Mouse (Mus musculus) midbrain, embryonic 10.5 days (tissue): ENCODE data around the gene Sike1. TPM values are rescaled to one million over a fixed set of nuclear protein-coding genes. Genes with fewer than 3 reads are reported as not detected.
A peak's percentile ranks its signal among the peaks of the same experiment; 100 is the strongest.

Experiments used
- DNase-seq: peaks from one replicate; pipeline ENCODE4 v3.0.0-alpha.2; 2017; ENCODE audit warnings: low spot score
- H3K27ac ChIP-seq: fragments of 300-500 bp; sonication (generic); replicated peaks from 2 replicates; pipeline ENCODE4 v1.5.1; 2016; ENCODE audit warnings: mild to moderate bottlenecking
- H3K27me3 ChIP-seq: fragments of 300-500 bp; sonication (generic); 2 replicates; pipeline ENCODE4 v1.6.1; 2016; ENCODE audit warnings: low read depth, mild to moderate bottlenecking; ENCODE audit not compliant: poor library complexity, severe bottlenecking
- H3K36me3 ChIP-seq: fragments of 300-500 bp; sonication (generic); 2 replicates; pipeline ENCODE4 v1.6.1; 2016; ENCODE audit warnings: mild to moderate bottlenecking, moderate library complexity
- H3K4me1 ChIP-seq: fragments of 300-500 bp; sonication (generic); 2 replicates; pipeline ENCODE4 v1.6.1; 2016
- H3K4me3 ChIP-seq: fragments of 300-500 bp; sonication (generic); 2 replicates; pipeline ENCODE4 v1.5.1; 2016; ENCODE audit warnings: mild to moderate bottlenecking, moderate library complexity
- H3K9me3 ChIP-seq: fragments of 300-500 bp; sonication (generic); replicated peaks from 2 replicates; pipeline ENCODE4 v1.6.1; 2016; ENCODE audit warnings: mild to moderate bottlenecking
- WGBS: fragments of 180-500 bp; shearing (Covaris S2); methylation state at CpG from one replicate; pipeline ENCODE4 v1.1.7; 2016; 5-methylcytosine and 5-hydroxymethylcytosine counted together
- polyA plus RNA-seq: library from polyadenylated mRNA; unstranded; fragments of >200 nt; fragmentation: Nextera tagmentation; extraction: Ambion mirVana; gene quantifications from 2 replicates; pipeline ENCODE4 v1.2.1, GENCODE M21; 2016

Sike1 gene
- 81.3 and 92.9 TPM in 2 replicates for polyA plus RNA-seq

- Histone ChIP-seq H3K9me3 (peaks cover 16% of the 10 kb centered on the region; the same call in 1 of the 2 replicates), H3K27me3 (no peaks in the 10 kb centered on the region), H3K4me3 (peak within 1 kb of the TSS; percentile 86), H3K36me3 (peaks cover 38% of the 10 kb centered on the region), H3K27ac (peak within 1 kb of the TSS; percentile 92), H3K4me1 (peaks cover 25% of the 10 kb centered on the region)
- DNase-seq: peak; percentile 92
- WGBS: under 1% methylated on average over 60 of the region's 60 CpGs
Observed at GRCm38 (mm10) chr3:102995605-102996321, at the start of gene Sike1. Sike1 (plus strand) TSS chr3:102995708.

- no peaks in the 10 kb centered on the region for H3K27me3 ChIP-seq
- no peaks in the 10 kb centered on the region for H3K36me3 ChIP-seq
- no peak overlapping the region for H3K4me3 ChIP-seq
- DNase-seq: no peak
- H3K9me3 ChIP-seq: no peaks in the 10 kb centered on the region
- peaks cover 7% of the 10 kb centered on the region for H3K4me1 ChIP-seq
- no peak overlapping the region for H3K27ac ChIP-seq
- WGBS: 88% methylated on average over 3 of the region's 3 CpGs
Observed at GRCm38 (mm10) chr3:102946312-102946711, 49.2 kb upstream of the Sike1 start.

GRCm38 (mm10) chr3:102946861-102947260, 48.6 kb upstream of the Sike1 start:
- Histone ChIP-seq H3K36me3 (no peaks in the 10 kb centered on the region), H3K9me3 (no peaks in the 10 kb centered on the region), H3K4me1 (peaks cover 7% of the 10 kb centered on the region), H3K27ac (no peak overlapping the region), H3K27me3 (no peaks in the 10 kb centered on the region), H3K4me3 (no peak overlapping the region)
- no peak for DNase-seq
- WGBS: 54% methylated on average over 5 of the region's 5 CpGs

- no peaks in the 10 kb centered on the region for H3K4me1 ChIP-seq
- 94% methylated on average over 12 of the region's 12 CpGs for WGBS
- DNase-seq: no peak
- H3K27me3 ChIP-seq: no peaks in the 10 kb centered on the region
- H3K27ac ChIP-seq: no peak overlapping the region
- H3K4me3 ChIP-seq: no peak overlapping the region
- no peaks in the 10 kb centered on the region for H3K9me3 ChIP-seq
- no peaks in the 10 kb centered on the region for H3K36me3 ChIP-seq
Observed at GRCm38 (mm10) chr3:102954476-102954875, 41.0 kb upstream of the Sike1 start.

GRCm38 (mm10) chr3:102955143-102955542, 40.4 kb upstream of the Sike1 start:
- Histone ChIP-seq H3K27ac (no peak overlapping the region), H3K9me3 (no peaks in the 10 kb centered on the region), H3K4me1 (no peaks in the 10 kb centered on the region), H3K27me3 (no peaks in the 10 kb centered on the region), H3K36me3 (no peaks in the 10 kb centered on the region), H3K4me3 (no peak overlapping the region)
- no peak for DNase-seq
- WGBS: 83% methylated on average over 3 of the region's 3 CpGs

GRCm38 (mm10) chr3:102955596-102955995, 39.9 kb upstream of the Sike1 start:
- 63% methylated on average over 3 of the region's 3 CpGs for WGBS
- Histone ChIP-seq H3K36me3 (no peaks in the 10 kb centered on the region), H3K9me3 (no peaks in the 10 kb centered on the region), H3K4me1 (no peaks in the 10 kb centered on the region), H3K27ac (no peak overlapping the region), H3K27me3 (no peaks in the 10 kb centered on the region), H3K4me3 (no peak overlapping the region)
- no peak for DNase-seq

- no peak for DNase-seq
- Histone ChIP-seq H3K27ac (no peak within 1 kb of the TSS), H3K9me3 (no peaks in the 10 kb centered on the region), H3K27me3 (no peaks in the 10 kb centered on the region), H3K4me1 (no peaks in the 10 kb centered on the region), H3K4me3 (no peak within 1 kb of the TSS), H3K36me3 (no peaks in the 10 kb centered on the region)
- 60% methylated on average over 3 of the region's 3 CpGs for WGBS
Observed at GRCm38 (mm10) chr3:102964033-102964432, 31.5 kb upstream of the Sike1 start, which contains the start of gene Nr1h5. Nr1h5 (minus strand) TSS chr3:102964133.

- DNase-seq: peak; percentile 36
- peak overlapping the region; percentile 79 for H3K27ac ChIP-seq
- 65% methylated on average over 9 of the region's 9 CpGs for WGBS
Observed at GRCm38 (mm10) chr3:102970067-102970466, 25.4 kb upstream of the Sike1 start.

GRCm38 (mm10) chr3:102970508-102970907, 25.0 kb upstream of the Sike1 start:
- Histone ChIP-seq H3K4me3 (no peak overlapping the region), H3K27ac (peak overlapping the region; percentile 79), H3K9me3 (no peaks in the 10 kb centered on the region), H3K36me3 (no peaks in the 10 kb centered on the region), H3K27me3 (peaks cover 4% of the 10 kb centered on the region; the same call in 1 of the 2 replicates), H3K4me1 (peaks cover 27% of the 10 kb centered on the region)
- no peak for DNase-seq
- WGBS: 90% methylated on average over 3 of the region's 3 CpGs

More at GRCm38 (mm10) chr3:102970067-102970466, 25.4 kb upstream of the Sike1 start:
- no peaks in the 10 kb centered on the region for H3K9me3 ChIP-seq
- no peak overlapping the region for H3K4me3 ChIP-seq
- peaks cover 4% of the 10 kb centered on the region; the same call in 1 of the 2 replicates for H3K27me3 ChIP-seq
- H3K36me3 ChIP-seq: no peaks in the 10 kb centered on the region
- H3K4me1 ChIP-seq: peaks cover 23% of the 10 kb centered on the region

- peaks cover 56% of the 10 kb centered on the region for H3K4me1 ChIP-seq
- 83% methylated on average over 4 of the region's 4 CpGs for WGBS
- H3K36me3 ChIP-seq: no peaks in the 10 kb centered on the region
Observed at GRCm38 (mm10) chr3:102976906-102977305, 18.6 kb upstream of the Sike1 start.

GRCm38 (mm10) chr3:102979550-102980348, 15.8 kb upstream of the Sike1 start:
- WGBS: 13% methylated on average over 10 of the region's 10 CpGs
- Histone ChIP-seq H3K9me3 (no peaks in the 10 kb centered on the region), H3K27ac (peak overlapping the region; percentile 84), H3K4me1 (peaks cover 53% of the 10 kb centered on the region), H3K27me3 (no peaks in the 10 kb centered on the region), H3K4me3 (peak overlapping the region; percentile 40), H3K36me3 (no peaks in the 10 kb centered on the region)
- DNase-seq: peak; percentile 79

More at GRCm38 (mm10) chr3:102976906-102977305, 18.6 kb upstream of the Sike1 start:
- Histone ChIP-seq H3K9me3 (no peaks in the 10 kb centered on the region), H3K27ac (no peak overlapping the region), H3K4me3 (no peak overlapping the region), H3K27me3 (peaks cover 4% of the 10 kb centered on the region; the same call in 1 of the 2 replicates)
- DNase-seq: no peak

GRCm38 (mm10) chr3:102980349-102980736, 15.2 kb upstream of the Sike1 start:
- H3K9me3 ChIP-seq: no peaks in the 10 kb centered on the region
- H3K27ac ChIP-seq: peak overlapping the region; percentile 84
- no peaks in the 10 kb centered on the region for H3K36me3 ChIP-seq
- H3K27me3 ChIP-seq: no peaks in the 10 kb centered on the region
- no peak for DNase-seq
- H3K4me3 ChIP-seq: peak overlapping the region; percentile 40
- peaks cover 47% of the 10 kb centered on the region for H3K4me1 ChIP-seq
- WGBS: 39% methylated on average over 3 of the region's 3 CpGs

GRCm38 (mm10) chr3:102991041-102991440, 4.5 kb upstream of the Sike1 start:
- no peaks in the 10 kb centered on the region for H3K36me3 ChIP-seq
- no peaks in the 10 kb centered on the region for H3K27me3 ChIP-seq
- H3K27ac ChIP-seq: no peak overlapping the region
- H3K4me3 ChIP-seq: no peak overlapping the region
- 70% methylated on average over 8 of the region's 8 CpGs for WGBS
- peaks cover 14% of the 10 kb centered on the region for H3K4me1 ChIP-seq
- H3K9me3 ChIP-seq: no peaks in the 10 kb centered on the region
- no peak for DNase-seq
